Mouse (Mus musculus) hindbrain, embryonic 11.5 days (tissue): ENCODE results near the gene Igfals. TPM values are rescaled to one million over a fixed set of nuclear protein-coding genes. Genes with fewer than 3 reads are reported as not detected.
A peak's percentile ranks its signal among the peaks of the same experiment; 100 is the strongest.

Experiments
- ATAC-seq: fragments of 200-750 bp; cut with Nextera tagmentation; 2 replicates; pipeline ENCODE4 v1.8.0; 2017; ENCODE audit warnings: mild to moderate bottlenecking, moderate TSS enrichment, moderate library complexity; ENCODE audit not compliant: low FRiP score
- DNase-seq: peaks from one replicate; pipeline ENCODE4 v3.0.0-alpha.2; 2015; ENCODE audit warnings: low spot score
- H3K27ac ChIP-seq: fragments of 300-500 bp; sonication (generic); 2 replicates; pipeline ENCODE4 v1.5.1; 2014; ENCODE audit warnings: mild to moderate bottlenecking, low read depth, low read length
- H3K27me3 ChIP-seq: fragments of 300-500 bp; sonication (generic); 2 replicates; pipeline ENCODE4 v1.6.1; 2014; ENCODE audit warnings: mild to moderate bottlenecking, low read length, moderate library complexity, mixed read lengths; ENCODE audit not compliant: control insufficient read depth, insufficient read depth
- H3K36me3 ChIP-seq: fragments of 300-500 bp; sonication (generic); 2 replicates; pipeline ENCODE4 v1.6.1; 2014; ENCODE audit warnings: mild to moderate bottlenecking, low read length, moderate library complexity, mixed read lengths; ENCODE audit not compliant: control insufficient read depth, insufficient read depth
- H3K4me1 ChIP-seq: fragments of 300-500 bp; sonication (generic); replicated peaks from 2 replicates; pipeline ENCODE4 v1.6.1; 2014; ENCODE audit warnings: low read length, mixed read lengths; ENCODE audit not compliant: control insufficient read depth, insufficient read depth
- H3K4me2 ChIP-seq: fragments of 300-500 bp; sonication (generic); replicated peaks from 2 replicates; pipeline ENCODE4 v1.6.1; 2014; ENCODE audit warnings: mild to moderate bottlenecking, low read depth, low read length
- H3K4me3 ChIP-seq: fragments of 300-500 bp; sonication (generic); 2 replicates; pipeline ENCODE4 v1.5.1; 2014; ENCODE audit warnings: low read depth, low read length
- H3K9ac ChIP-seq: fragments of 300-500 bp; sonication (generic); 2 replicates; pipeline ENCODE4 v1.6.1; 2014; ENCODE audit warnings: low read depth, low read length
- H3K9me3 ChIP-seq: fragments of 300-500 bp; sonication (generic); 2 replicates; pipeline ENCODE4 v1.6.1; 2016; ENCODE audit warnings: low read length; ENCODE audit not compliant: control insufficient read depth
- WGBS: fragments of 180-500 bp; shearing (Covaris S2); extraction: QIAGEN DNeasy Blood & Tissue Kit; methylation state at CpG from one replicate; pipeline ENCODE4 v1.1.7; 2014; 5-methylcytosine and 5-hydroxymethylcytosine counted together
- polyA plus RNA-seq: library from polyadenylated mRNA; unstranded; fragments of >200 nt; fragmentation: Nextera tagmentation; extraction: Ambion mirVana; gene quantifications from 2 replicates; pipeline ENCODE4 v1.2.1, GENCODE M21; 2014

Gene Igfals
- polyA plus RNA-seq, 1 experiment from 2014 or later = 0.12 TPM

DNA sequence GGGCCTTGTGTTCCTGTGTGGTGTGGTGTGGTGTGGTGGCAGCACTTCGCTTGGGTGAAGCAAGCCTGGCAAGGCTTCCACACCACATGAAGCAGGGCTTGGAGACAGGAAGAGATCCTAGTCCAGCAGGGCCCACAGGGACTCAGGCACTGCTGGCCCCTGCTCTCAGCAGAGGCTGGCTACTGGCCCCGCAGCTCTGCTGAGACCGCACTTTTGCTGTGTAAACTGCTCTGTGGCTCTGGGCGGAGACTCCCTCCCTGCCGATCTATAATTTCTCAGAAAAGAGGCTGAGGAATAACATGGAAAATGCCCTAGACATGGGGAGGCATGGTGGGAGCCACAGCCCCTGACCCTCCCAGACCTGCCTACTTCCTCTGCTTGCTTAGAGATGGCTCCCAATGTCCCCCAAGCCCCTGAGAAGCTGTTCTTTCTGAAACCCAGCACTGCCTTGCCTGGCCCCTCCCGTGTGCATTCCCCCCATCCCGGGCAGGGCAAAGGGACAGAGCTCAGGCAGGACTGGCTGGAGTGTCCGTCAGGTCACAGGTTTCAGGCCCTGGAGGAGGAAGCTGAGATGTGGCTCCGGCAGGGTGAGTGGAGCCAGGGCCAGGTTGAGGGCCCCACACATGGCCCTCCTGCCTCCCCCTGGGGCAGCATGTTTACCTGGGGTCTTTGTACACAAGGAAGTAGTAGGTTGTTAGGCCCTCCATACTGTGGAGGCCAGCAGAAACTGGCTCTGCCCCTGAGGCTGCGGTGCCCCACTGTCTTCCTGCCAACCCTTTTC lies 11.7 kb downstream of the Igfals start:
- DNase-seq = no peak
- no peak overlapping the region for H3K9ac ChIP-seq

DNA sequence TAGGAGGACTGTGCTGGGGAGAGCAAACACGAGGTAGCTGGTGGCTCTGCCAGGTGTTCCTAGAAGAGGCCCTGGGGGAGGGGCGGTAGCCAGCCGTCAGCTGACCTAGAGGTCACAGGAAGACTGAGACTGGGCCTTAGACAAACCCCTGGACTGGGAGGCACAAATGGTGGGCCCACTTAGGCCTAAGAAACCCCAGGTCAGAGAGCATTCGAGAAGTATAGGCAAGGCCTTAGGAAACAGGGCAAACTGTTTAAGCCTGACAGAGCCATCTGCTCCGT lies 12.3 kb downstream of the Igfals start:
- Histone ChIP-seq H3K4me2 (no peak overlapping the region), H3K27ac (no peak overlapping the region), H3K9ac (no peak overlapping the region), H3K9me3 (no peaks in the 10 kb centered on the region), H3K36me3 (no peaks in the 10 kb centered on the region), H3K27me3 (no peaks in the 10 kb centered on the region), H3K4me1 (no peaks in the 10 kb centered on the region), H3K4me3 (no peak overlapping the region)
- ATAC-seq = no peak
- 37% methylated on average over 5 of the region's 5 CpGs for WGBS
- no peak for DNase-seq

More for the DNA sequence above, 11.7 kb downstream of the Igfals start:
- H3K4me3 ChIP-seq = no peak overlapping the region
- no peak for ATAC-seq
- no peaks in the 10 kb centered on the region for H3K27me3 ChIP-seq
- H3K9me3 ChIP-seq = no peaks in the 10 kb centered on the region
- no peaks in the 10 kb centered on the region for H3K36me3 ChIP-seq
- no peaks in the 10 kb centered on the region for H3K4me1 ChIP-seq
- no peak overlapping the region for H3K27ac ChIP-seq
- no peak overlapping the region for H3K4me2 ChIP-seq
- WGBS = 60% methylated on average over 10 of the region's 10 CpGs

DNA sequence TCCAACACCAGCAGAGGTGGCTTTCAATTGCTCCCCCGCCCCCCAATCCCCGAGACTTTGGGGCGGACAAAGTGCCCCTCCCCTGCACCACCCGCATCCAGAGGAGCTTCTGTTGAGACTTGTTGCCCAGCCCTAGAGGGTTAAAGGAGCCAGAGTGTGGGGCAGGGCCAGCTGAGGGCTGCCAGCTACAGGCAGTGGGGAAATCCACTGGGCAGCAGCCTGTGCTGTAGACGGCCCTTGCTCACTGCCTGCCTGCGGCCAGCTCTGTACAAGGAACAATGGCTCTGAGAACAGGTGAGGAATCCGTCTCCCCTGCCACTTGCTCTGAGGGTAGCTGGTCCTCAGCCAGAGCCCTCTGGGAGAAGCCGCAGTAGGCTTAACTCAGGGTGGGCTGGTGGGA lies 12.7 kb downstream of the Igfals start:
- Histone ChIP-seq H3K27ac (no peak overlapping the region), H3K27me3 (no peaks in the 10 kb centered on the region), H3K9me3 (no peaks in the 10 kb centered on the region), H3K4me3 (no peak overlapping the region), H3K4me2 (no peak overlapping the region), H3K36me3 (no peaks in the 10 kb centered on the region), H3K4me1 (no peaks in the 10 kb centered on the region), H3K9ac (no peak overlapping the region)
- 81% methylated on average over 8 of the region's 8 CpGs for WGBS
- ATAC-seq = no peak
- no peak for DNase-seq

DNA sequence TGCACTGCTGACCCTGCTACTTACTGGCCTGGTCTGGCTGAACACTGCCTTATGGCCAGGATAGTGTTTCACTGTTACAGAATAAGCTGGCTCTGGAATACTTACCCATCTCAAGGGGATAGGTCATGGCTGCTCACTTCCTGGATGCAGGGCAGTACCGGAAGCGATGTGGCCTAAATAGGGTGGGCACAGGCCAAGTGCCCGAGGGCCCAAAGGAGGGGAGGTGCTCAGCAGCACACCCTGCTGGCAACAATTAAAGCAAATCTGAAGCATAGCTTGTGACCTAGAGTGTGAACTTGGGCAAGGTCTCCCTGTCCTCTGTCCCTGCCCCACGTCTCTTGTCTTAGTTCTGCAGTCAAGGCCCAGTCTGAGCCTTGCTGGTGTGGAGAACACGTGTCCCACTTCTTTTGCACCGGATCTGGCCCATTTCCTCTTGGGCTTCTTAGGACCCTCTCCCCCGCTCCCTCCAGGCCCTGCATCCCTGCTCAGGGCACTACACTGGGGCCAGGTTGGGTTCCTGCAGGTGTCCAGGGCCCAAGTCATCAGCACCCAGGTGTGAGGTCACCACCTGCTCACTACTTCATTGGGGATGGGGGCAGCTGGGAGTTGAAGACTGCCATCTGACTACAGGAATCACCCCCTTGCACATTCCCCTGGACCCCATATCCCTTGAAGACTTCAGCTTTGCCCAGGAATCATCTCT lies 16.1 kb downstream of the Igfals start:
- Histone ChIP-seq H3K36me3 (no peaks in the 10 kb centered on the region), H3K4me1 (peaks cover 6% of the 10 kb centered on the region; the same call in 1 of the 2 replicates), H3K27ac (no peak overlapping the region), H3K9me3 (no peaks in the 10 kb centered on the region), H3K27me3 (no peaks in the 10 kb centered on the region), H3K4me2 (no peak overlapping the region), H3K4me3 (no peak overlapping the region), H3K9ac (no peak overlapping the region)
- ATAC-seq (no peak), DNase-seq (peak; percentile 57)
- 48% methylated on average over 7 of the region's 7 CpGs for WGBS

DNA sequence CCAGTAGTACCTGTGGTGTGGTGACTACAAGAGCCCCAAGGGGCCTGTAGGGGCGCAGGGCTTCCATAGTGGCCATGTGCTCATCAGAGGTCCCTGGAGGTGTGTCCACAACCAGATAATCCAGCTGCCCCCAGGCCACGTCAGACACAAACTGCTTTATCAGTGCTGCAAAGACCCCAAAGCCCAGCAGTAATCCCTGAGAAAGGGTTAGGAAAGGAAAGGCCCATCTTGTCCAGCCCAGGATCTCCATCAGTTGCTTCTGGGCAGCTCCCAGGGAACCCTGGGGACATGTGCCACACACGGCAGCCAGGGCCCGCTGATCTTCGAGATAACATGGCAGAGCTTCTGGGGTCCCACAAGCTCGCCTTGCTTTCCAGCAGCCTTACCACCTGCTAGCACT lies 18.6 kb downstream of the Igfals start:
- Histone ChIP-seq H3K9me3 (no peaks in the 10 kb centered on the region), H3K27ac (no peak overlapping the region), H3K9ac (no peak overlapping the region), H3K27me3 (no peaks in the 10 kb centered on the region), H3K4me2 (no peak overlapping the region), H3K4me3 (no peak overlapping the region), H3K36me3 (no peaks in the 10 kb centered on the region), H3K4me1 (peaks cover 8% of the 10 kb centered on the region; the same call in 1 of the 2 replicates)
- DNase-seq (no peak), ATAC-seq (no peak)
- 86% methylated on average over 6 of the region's 6 CpGs for WGBS

DNA sequence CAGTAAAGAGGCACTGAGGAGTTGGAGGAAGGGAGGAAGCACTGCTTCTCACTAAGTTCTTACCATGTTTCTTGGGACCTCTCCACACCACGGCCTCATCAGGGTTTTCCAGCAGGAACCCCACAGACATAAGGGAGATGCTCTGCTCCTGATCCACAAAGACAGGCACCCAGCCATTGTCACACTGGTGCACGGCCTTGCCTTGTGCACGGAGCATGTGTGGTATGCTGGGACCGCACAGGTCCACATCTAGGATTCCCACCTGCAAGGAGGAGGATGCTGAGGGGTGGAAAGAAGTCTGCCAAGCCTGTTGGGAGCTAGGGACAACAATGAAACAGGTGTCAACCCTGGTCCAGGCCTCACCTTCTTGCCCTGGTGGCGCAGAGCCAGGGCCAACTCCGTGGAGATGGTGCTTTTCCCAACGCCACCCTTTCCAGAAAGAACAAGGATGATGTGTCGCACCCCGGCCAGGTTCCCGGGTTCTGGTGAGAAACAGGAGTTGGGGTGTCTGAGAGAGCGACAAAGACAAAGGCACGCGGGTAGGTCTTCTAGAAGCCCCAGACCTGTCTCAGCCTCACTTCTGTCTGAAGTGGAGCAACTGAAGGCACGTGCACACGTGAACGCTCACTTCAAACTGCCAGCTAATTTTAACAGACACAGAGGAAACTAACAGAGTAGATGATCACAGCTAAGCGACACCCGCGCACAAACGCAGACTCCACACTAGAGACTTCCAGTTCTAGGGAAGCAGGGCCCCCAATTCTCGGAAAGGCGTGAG lies 19.7 kb downstream of the Igfals start:
- 27% methylated on average over 22 of the region's 22 CpGs for WGBS

DNA sequence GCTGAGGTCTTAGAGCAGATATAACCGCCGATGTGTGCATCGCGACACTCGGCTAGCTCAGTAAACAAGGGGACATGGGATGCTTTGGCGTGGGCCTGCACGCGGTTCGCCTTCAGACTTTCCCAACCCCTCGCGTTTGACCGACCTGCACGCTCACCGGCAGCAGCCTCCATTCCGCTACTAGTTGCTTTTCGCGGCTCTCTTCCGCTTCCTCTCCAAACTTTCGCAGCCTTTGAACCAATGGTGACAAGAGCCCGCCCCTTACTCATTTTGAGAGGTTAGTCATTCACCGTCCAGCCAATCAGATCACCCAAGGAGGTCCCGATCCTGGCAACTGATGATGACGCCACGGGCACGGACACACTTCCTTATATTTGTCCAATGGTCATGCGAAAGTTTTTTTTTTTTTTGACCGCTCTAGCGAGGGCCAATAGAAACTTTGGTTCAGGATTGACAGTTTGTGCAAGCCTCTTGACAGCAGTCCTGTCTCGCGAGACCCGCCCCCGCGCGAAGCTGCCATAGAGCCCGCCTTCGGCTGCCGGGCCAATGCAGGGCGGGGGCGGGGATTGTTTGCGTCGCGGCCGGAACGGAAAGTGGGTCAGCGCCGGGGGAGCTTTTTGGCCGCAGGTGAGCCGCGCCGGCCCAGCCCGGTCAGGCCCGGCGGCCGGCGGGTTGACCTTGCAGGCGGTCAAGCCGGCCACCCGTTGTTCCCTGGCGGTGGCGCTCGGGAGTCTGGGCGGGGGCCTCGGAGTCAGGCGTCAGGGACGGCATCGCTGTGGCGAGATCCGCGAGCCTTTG lies 20.5 kb downstream of the Igfals start, which contains the start of the genes Nubp2 and Spsb3:
Nubp2 (minus strand) TSS at position 216 of the 798 bp plus-strand sequence.
Spsb3 (plus strand) TSS at position 510 of the 798 bp plus-strand sequence.
- H3K27ac ChIP-seq = 0 out of 2 replicates have a peak within 1 kb of the TSS, but pooled peaks have one; percentile 62
- H3K4me2 ChIP-seq = peak within 1 kb of the TSS; percentile 91
- WGBS = under 1% methylated on average over 69 of the region's 69 CpGs
- no peaks in the 10 kb centered on the region for H3K27me3 ChIP-seq
- DNase-seq (peak; percentile 96), ATAC-seq (peak; percentile 97)
- H3K9me3 ChIP-seq = no peaks in the 10 kb centered on the region
- H3K4me3 ChIP-seq = peak within 1 kb of the TSS; percentile 92
- no peaks in the 10 kb centered on the region; the same call in 1 of the 2 replicates for H3K36me3 ChIP-seq
- H3K9ac ChIP-seq = peak within 1 kb of the TSS; percentile 88
- peaks cover 8% of the 10 kb centered on the region; the same call in 1 of the 2 replicates for H3K4me1 ChIP-seq

More for the DNA sequence above, 19.7 kb downstream of the Igfals start:
- DNase-seq (no peak), ATAC-seq (0 out of 2 replicates have a peak, but pooled peaks have one; percentile 1)
- Histone ChIP-seq H3K4me2 (peak overlapping the region; percentile 82), H3K27me3 (no peaks in the 10 kb centered on the region), H3K9me3 (no peaks in the 10 kb centered on the region), H3K27ac (no peak overlapping the region), H3K4me3 (peak overlapping the region; percentile 82), H3K36me3 (no peaks in the 10 kb centered on the region; the same call in 1 of the 2 replicates), H3K9ac (peak overlapping the region; percentile 59), H3K4me1 (peaks cover 8% of the 10 kb centered on the region; the same call in 1 of the 2 replicates)

DNA sequence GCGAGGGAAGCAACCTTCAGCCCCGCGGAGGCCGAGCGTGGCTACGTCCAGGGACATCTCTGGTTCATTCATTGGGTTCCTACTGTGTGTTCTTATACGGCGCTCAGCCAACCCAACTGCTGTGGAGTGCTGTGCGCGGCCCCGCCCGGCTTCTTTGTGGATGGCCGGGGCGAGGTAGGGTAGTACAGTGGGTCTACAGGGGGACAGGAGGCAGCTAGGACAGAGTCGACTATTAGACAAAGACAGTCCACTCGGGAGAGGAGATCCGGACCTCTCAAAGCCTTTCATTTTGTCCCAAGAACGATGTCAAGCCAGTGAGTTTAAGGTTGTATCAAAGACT lies 21.1 kb downstream of the Igfals start:
- peak; percentile 36 for ATAC-seq
- peak overlapping the region; percentile 91 for H3K4me2 ChIP-seq
- no peaks in the 10 kb centered on the region for H3K27me3 ChIP-seq
- DNase-seq = no peak
- H3K36me3 ChIP-seq = no peaks in the 10 kb centered on the region; the same call in 1 of the 2 replicates
- under 1% methylated on average over 18 of the region's 18 CpGs for WGBS
- H3K27ac ChIP-seq = 0 out of 2 replicates have a peak overlapping the region, but pooled peaks have one; percentile 62
- no peaks in the 10 kb centered on the region for H3K9me3 ChIP-seq
- H3K4me1 ChIP-seq = peaks cover 8% of the 10 kb centered on the region; the same call in 1 of the 2 replicates
- H3K9ac ChIP-seq = peak overlapping the region; percentile 88
- H3K4me3 ChIP-seq = peak overlapping the region; percentile 92
